Mouse (Mus musculus) kidney, adult 8-10 months (tissue): ENCODE measurements around the gene Hnrnpm.
"Not testable (repeated sequence)": the region's sequence is repeated elsewhere in the genome, so short reads cannot be mapped to it uniquely, and the experiment has no call there.

ENCODE experiments used
- DNase-seq, 2 experiments: peaks; one replicate each; pipeline ENCODE4 v3.0.0; 2022

Gene Hnrnpm

DNA sequence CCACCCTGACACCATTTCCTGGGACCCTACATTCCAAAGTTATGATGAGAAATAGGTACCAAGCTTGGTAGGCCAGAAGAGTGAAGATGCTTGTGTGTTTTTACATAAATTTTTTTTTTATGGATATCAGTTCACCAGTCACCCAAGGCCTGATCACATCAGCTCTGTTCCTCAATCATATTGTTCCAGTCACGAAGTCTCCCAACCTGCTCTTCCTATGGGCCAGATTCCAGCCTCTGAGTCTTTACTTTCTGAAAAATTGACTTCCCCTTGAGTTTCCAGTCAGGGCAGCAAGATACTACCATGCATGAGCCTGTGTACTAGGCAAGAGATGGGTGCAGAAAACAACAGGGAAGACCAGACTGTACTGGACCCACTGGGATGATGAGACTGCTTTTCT lies at the start of gene Hnrnpm:
TSS of gene Hnrnpm (minus strand) at position 101 of the 400 bp plus-strand sequence.
- DNase-seq: no peak

DNA sequence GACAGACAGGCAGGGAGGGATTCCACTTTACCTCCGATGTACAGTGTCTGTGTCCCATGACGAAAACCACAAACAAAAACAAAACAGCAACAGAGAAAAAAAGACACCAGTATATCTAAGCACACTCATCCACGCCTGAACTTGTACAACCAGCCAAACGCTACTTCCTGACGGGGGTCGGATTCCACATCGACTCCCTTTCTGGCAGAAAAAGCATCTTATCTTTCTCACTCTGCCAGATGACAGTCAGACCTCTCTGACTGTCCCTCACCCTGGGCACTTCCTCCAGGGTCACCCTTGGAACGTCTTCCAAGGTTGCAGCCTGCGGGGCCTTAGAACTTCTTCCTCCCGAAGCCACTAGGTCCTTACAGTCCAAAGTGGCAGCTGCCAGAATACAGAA lies 46.9 kb upstream of the Hnrnpm start:
- not testable (repeated sequence) for DNase-seq

DNA sequence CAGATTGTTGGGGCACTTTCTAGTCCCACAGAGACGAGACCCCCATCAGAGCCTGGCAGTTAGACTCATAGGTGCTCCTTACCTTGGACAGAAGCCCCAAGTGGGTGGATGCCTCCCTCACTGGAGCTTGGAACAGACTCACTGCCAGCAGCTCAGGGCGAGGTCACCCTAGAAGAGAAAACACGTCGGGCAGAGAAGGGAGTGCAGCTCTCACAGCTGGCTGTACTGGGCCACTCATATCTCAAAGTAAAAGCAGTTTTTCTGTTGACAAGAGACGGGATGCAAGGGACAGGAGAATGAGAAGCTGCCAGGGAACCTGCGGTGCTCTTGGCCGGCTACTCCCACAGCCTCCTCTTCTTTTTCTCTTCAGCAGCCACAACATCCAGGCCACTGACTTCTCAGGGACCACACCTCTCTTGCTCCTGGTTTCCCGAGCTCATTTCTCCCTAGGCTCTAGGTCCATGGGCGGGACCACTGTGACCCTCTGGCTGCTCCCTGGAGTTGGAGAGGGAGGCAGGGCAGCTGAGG lies 46.0 kb upstream of the Hnrnpm start:
- not testable (repeated sequence) for DNase-seq

DNA sequence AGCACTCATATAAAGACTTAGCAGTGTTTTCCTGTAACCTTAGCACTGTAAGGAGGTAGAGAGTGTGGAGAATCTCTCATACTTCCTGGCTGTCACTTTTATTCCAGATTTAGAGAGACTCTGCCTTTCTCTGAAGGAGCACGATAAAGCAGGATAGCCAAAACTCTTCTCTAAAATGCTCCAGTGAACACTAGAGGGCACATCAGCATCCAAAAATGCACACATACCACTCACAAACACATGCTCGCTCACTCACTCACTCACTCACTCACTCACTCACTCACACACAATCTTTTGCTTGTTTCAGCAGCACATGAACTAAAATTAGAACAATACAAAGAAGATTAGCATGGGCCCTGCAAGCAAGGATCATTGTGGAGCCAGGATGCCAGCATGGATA lies 42.6 kb upstream of the Hnrnpm start:
- no peak for DNase-seq

DNA sequence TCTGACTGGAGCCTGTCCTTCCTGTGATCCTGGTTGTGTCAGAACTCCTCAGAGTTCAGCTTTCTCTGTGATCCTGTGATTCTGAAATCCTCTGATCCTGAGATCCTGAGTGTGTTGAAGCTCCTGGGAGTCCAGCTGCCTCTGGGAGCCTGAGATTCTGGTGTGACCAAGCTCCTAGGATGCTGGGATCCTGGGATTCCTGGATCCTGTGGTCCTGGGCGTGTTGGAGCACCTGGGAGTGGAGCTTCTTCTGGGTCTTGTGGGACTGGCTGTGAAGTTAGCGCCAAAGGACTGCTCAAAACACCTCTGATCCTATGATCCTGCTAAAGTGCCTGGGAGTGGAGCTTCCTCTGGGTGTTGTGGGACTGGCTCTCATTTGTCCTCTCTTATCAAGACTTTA lies 41.7 kb upstream of the Hnrnpm start:
- no peak for DNase-seq

DNA sequence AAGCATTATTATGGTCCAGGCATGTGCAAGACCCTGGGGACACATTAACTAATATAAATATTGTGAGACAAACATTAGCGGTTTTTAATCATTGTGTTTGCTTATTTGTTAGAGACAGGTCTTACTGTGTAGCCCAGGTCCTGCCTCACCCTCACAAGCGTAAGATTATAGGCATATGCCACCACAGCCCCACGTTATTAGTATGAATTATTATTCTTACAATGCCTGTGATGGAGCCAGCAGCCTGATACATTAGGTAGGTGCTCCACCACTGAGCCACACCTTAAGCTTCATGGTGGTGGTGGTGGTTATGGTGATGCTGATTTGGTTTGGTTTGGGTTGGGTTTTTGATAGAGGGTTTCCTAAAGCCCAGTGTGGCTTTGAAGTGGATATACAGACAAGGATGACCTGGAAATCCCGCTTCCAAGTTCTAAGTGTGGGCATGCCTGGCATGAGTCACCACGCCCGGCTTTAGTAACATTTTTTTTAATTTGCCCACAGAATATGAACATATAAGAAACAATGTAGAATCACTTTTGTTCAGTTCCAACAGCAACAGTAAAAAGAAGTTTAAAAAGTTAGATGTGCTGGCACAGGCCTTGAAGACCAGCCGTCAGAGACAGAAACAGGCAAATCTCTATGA lies 33.2 kb upstream of the Hnrnpm start:
- DNase-seq: no peak

DNA sequence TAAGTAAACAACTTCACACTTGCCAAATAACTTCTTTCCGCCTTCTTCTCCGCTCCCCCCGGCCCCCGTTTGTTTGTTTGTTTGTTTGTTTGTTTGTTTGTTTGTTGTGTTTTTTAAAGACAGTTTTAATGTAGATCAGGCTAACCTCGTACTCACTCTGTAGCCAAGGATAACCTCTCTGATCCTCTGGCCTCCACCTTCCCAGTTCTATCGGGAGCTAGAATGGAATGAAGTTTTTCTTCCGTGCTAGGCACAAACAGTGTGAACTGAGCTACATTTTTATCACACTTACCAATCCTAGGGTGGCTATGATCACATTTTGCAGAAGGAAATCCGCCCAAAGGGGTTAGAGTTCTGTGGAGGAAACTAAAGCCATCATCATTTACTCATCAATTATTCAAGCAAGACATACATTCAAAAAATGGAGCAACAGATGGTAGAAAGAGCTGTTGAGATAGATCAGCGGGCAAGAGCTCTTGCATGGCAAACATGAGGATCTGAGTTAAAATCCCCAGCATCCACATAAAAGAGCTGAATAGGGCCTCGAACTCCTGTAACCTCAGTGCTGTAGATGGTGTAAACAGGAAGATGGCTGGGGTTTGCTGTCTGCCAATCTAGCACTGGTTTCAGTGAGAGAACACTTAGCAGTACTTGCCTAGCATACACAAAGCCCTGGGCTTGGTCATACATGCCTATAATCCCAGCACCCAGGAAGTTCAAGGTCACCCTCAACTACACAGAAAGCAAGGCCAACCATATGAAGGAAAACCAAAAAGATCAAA lies 32.5 kb upstream of the Hnrnpm start:
- DNase-seq: no peak

DNA sequence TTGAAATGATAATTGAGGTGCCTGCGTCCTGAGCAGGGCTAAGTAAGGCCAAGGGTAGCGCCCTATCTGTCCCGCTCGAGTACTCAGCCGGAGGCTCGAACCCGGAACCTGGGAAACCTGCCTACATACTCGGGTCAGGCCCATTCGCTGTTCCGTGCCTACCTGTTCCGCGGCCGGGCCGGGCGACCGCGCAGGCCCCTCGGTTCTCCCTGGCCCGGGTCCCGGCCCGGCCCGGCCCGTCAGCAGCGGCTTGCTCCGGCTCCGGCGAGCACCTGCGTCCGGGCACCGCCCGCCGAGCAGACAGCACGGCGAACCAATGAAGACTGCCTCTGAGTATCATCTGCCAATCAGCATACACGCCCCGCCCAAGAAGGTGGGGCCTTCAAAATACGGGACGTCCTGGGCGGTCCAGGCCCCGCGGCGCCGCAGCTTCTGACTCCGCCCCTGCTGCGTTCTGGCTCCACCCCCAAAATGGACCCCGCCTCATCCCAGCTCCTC lies 31.8 kb upstream of the Hnrnpm start, which contains the start of gene March2:
TSS of gene March2 (minus strand) at position 287 of the 498 bp plus-strand sequence.
- DNase-seq: peak; percentile 99 to 100

DNA sequence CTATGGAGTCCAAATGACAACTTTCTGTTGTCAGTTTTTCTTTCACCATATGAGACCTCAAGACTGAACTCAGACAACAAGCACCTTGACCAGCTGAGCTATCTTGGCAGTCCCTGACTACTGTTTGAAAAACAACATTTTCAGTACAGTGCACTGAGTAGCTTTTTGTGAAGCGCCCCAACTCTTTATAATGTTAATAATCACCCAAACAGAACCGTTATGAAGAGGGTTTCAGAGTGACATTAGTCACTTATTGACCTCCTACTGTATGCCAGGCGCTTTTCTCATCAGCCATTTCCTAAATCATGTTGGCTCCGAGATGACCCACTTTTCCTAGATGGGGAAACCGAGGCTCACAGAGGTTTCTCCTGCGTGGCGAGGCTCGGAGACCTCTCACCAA lies 31.3 kb upstream of the Hnrnpm start:
- peak in 1 of 2 experiments; percentile 19 for DNase-seq

DNA sequence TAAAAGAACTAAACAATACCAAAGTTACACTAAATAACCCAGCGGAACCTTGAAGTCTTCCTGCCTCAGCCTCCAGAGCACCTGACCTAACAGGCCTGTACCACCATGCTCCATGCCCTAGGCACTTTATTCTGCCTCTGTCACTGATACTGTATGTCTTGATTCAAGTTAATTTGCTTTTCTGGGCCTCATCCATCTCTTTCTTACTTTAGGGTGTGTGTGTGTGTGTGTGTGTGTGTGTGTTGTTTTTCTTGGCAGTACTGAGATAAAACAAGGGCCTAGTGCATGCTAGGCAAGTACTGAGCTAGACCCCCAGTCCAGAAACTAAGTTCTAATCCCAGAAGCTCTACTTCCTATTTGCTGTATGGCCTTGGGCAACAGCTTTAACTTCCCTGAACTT lies 30.6 kb upstream of the Hnrnpm start:
- DNase-seq: no peak

DNA sequence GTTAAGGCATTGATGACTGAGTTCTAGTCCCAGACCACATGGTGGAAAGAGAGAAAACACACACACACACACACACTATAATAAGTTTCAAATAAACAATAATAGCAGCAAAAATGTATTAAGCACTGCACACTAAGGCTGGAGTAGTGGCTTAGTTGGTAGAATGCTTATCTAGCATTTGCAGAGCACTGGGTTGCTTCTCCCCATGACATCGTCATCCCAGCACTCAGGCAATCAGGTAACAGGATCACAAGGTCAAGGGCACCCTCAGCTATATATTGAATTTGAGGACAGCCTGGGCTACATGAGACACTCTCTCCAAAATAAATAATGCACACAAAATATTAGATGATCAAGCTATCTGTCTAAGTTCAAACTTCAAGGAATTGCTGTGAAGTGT lies 28.1 kb upstream of the Hnrnpm start:
- DNase-seq: no peak

DNA sequence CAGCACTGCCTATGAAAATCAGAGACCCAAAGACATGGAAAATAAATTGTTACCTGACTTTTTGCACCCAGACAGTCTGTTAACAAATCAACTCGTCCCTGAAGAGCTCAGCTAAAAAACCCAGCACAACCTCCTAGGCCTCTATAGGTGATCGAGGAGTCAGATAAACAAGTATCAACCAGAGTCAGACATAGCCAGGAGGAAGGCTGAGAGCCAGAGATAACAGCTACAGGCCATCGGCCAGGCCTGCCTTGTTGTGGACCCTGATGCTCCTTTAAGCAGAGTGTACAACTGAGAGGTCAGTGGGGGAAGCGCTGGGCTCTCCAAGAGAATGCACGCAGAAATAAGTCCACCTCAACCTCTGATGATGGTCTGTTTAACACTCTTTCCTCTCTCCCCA lies 26.6 kb upstream of the Hnrnpm start:
- no peak for DNase-seq

DNA sequence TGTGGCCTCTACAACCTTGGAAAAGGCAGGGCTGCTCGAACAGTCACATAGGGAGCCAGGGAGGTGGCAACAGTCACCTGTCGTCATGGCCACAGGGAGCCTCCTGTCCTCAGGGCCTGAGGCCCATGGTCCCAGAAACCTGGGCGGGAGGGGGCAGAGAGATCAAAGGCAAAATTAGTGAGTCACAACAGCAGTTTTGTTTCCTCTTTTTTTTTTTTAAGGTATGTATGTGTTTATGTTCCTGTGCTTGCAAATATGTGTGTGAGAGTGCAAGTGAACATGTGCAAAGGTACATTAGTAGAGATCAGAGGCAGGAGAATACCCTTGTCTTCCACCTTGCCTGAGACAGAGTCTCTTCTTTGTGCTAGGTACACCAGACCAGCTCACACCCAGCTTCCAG lies 23.2 kb upstream of the Hnrnpm start:
- DNase-seq: no peak

DNA sequence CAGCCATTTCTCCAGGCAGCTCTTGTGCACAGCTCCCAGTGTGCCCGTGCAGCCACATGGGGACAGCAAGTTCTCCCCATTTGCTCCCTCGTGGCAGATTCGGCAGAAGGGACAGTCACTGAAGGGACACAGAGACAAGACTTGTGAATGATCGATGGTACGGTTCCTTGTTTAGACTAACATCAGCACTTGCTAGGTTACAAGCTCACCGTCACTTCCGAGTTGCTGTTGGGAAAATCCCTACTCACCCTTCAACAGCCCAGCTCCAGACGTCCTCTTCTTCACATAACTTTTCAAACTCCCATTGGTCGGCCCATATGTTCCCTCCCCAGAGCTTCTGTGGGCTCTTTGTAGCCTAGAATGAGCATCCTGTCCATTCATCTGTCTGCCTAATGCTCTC lies 16.4 kb upstream of the Hnrnpm start:
- no peak for DNase-seq

DNA sequence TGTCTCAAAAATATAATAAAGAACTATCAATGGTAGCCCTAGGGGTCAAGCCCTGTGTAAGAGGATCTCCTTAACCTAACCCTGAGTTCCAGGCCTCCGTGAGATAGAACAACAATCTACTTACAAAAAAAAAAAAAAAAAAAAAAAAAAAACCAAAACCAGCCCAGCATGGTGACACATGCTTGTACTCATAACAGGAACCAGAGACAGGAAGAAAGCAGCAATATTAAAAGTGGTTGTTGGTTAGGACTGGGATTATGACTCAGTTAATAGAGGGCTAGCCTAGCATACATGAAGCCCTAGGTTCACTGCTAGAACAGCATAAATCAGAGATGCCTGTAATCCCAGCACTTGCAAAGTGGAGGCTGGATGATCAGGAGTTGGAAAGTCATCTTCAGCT lies 15.5 kb upstream of the Hnrnpm start:
- DNase-seq: no peak

DNA sequence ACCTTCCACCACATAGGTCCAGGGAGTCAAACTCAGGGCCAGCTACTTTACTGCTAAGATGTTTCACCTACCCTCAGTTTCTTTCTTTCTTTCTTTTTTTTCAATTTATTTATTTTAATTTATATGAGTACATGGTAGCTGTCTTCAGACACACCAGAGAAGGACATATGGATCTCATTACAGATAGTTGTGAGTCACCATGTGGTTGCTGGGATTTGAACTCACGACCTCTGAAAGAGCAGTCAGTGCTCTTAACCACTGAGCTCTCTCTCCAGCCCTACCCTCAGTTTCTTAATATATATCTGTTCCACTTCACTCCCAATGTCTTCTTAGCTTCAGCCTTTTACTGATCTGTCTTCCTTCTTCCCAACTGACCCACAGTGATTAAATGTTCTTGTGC lies 8.8 kb upstream of the Hnrnpm start:
- DNase-seq: no peak

DNA sequence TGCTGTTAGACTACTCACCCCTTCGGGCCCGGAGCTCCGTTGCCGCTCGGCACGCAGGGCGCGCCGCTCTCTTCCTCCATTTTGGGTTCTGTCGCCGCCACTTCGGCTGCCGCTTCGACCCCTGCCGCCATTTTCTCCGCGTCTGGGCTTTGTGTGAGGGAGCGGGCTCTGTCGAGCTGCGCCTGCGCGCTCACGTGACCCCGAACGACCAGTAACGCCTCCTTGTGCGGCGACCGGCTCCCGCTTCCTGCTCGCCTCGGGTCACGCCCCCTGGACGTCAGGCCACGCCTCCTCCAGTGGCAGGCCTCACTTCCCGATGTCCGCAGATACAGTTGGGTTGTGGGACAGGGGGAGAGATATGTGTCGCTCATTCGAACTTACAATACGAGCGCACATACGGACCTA lies 1.4 kb downstream of the Hnrnpm start:
- DNase-seq: peak; percentile 98

DNA sequence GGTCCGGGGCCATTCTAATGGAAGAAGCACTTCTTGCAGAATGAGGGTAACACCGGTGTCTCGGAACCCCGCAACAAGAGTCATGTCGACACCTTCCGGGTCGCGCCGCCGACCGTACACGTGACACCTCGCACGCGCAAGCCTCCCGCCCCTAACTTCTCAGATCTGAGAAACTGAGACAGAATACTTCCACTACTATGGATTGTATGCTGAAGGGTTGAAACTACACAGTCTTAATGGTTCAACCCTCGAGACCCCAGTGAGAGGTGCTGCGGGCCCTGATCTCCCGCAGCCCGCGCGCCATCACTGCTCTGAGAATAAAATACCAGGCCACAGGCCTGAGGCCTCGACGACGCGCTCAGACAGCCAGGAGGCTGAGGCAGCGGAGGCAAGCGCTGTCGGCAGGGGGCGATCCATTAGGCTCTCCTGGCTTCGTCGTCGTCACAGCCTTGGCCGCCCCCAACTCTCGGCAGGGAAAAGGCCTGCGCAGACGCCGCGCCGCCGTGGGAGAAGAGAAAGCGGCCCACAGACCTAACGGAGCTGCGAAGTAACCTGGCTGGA lies 1.9 kb downstream of the Hnrnpm start:
- DNase-seq: peak; percentile 38 to 61

DNA sequence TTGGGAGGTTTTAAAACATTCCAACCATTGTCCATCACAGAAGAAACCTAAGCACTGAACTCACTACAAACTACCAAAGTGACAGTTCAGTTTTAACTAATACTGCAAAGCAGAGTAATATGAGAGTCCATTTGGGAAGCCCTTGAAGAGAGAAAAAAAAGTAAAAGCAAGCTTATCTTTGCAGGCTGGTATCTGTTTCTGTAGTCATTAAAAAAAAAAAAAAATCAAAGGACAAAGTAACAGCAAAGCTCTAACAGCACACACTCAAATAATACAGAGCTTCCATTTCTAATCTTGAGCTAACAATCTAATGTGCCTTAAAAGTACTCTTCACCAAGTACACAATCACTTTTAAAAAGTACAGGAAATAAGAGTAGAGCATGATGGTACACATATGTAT lies 4.9 kb downstream of the Hnrnpm start:
- DNase-seq: no peak

DNA sequence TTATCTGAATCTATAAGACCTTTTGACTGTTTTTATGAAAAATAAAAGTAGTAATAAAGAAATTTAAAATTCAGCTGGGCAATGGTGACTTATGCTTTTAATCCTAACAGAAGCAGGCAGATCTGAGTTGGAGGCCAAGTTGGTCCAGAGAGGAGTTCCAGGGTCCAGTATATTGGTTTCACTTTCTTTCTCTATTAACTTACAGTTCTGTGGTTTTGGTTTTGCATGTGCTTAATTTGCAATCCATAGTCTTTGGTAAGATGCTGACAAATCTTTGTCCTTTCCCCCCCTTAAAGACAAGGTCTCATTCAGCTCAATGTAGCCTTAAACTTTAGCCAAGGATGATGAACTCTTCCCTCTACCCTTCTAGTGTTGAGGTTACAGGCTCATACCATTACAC lies 7.9 kb downstream of the Hnrnpm start:
- no peak for DNase-seq

DNA sequence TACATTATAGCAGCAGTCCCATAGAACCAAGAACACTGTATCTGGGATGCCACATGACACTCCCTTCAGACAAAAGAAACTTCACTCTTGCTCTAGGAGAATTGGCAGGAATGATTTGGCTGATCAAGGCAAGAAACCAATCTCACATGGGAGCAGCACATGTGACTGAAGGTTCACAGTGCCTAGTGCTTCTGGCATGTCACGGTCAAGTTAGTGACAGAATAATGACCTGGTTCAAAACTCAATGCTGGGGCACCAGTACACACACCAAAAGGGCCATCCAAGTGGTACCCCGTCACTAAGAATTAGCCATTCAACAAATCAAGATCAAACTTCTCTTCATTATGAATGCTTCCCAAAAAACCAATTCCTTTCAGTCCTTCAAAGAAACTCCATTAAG lies 10.6 kb downstream of the Hnrnpm start:
- no peak for DNase-seq

DNA sequence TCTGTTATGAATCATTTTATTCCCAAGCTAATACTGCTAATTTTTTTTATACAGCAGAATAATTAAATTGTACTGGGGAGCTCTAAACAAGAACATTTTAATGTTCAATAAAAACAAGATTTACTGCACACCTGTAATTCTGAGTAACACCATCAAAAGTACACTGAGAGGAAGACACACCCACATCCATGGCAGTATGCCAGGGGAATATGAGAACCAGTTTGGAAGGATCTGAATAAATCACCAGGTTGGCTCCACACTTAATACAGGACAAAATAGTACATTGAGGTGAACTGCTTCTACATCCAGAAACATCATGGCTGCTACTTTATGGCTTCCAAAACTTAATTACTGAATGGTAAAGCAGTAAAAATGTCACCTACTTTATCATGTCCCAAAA lies 11.2 kb downstream of the Hnrnpm start:
- DNase-seq: peak in 1 of 2 experiments; percentile 46

DNA sequence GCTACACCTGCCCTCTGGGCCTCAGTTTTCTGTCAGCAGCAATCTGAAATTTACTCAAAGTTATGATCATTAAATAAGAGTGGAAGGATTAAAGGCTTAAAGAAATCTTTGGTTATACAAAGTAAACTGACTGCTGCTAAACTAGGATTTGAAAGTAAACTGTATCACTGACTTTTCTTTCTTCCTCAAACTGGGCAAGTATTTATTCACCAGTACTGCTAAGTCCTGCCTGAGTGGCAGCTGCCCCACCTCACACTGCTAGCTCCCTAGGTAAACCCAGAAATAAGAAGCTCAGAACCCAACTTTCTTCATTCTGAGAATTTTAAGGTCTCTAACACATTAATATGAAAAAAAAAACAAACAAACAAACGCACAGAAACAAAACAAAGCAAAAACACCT lies 12.8 kb downstream of the Hnrnpm start:
- DNase-seq: no peak

DNA sequence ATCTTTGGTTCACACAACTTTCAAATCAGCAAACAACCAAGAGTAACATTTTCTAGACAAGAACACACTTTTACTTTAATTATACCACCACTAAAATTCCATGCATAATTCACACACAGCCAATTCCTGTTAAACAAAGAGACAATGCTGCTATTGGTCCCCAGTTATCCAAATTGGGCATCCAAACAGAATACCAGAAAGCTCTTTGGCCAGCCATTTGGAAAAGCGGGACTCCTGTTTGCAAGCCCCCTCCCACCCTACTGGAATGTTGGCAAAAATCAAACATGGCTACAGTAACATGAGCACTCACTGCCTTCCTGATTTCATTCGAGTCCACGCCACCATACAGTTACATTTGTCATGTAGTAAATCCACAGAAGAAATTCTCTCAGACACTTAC lies 17.0 kb downstream of the Hnrnpm start:
- no peak for DNase-seq
